Mouse (Mus musculus) limb, embryonic 11.5 days (tissue): ENCODE results near the gene Echdc3. TPM values are rescaled to one million over a fixed set of nuclear protein-coding genes. Genes with fewer than 3 reads are reported as not detected.

Source experiments
- ATAC-seq: fragments of 200-750 bp; cut with Nextera tagmentation; 2 replicates; pipeline ENCODE4 v1.8.0; 2017; ENCODE audit warnings: low read depth; ENCODE audit not compliant: insufficient number of reproducible peaks, low FRiP score, low TSS enrichment
- DNase-seq: peaks from one replicate; pipeline ENCODE4 v3.0.0-alpha.2; 2015; ENCODE audit warnings: low spot score
- H3K27ac ChIP-seq: fragments of 300-500 bp; sonication (generic); replicated peaks from 2 replicates; pipeline ENCODE4 v1.5.1; 2014; ENCODE audit warnings: low read depth, mild to moderate bottlenecking, low read length
- H3K27me3 ChIP-seq: fragments of 300-500 bp; sonication (generic); 2 replicates; pipeline ENCODE4 v1.6.1; 2014; ENCODE audit warnings: mild to moderate bottlenecking, low read length, mixed read lengths; ENCODE audit not compliant: control insufficient read depth, insufficient read depth
- H3K36me3 ChIP-seq: fragments of 300-500 bp; sonication (generic); 2 replicates; pipeline ENCODE4 v1.6.1; 2014; ENCODE audit warnings: mild to moderate bottlenecking, low read length, moderate library complexity, mixed read lengths; ENCODE audit not compliant: control insufficient read depth, insufficient read depth
- H3K4me1 ChIP-seq: fragments of 300-500 bp; sonication (generic); 2 replicates; pipeline ENCODE4 v1.6.1; 2014; ENCODE audit warnings: low read length, mixed read lengths; ENCODE audit not compliant: control insufficient read depth, insufficient read depth
- H3K4me2 ChIP-seq: fragments of 300-500 bp; sonication (generic); 2 replicates; pipeline ENCODE4 v1.6.1; 2014; ENCODE audit warnings: low read depth, mild to moderate bottlenecking, moderate library complexity; ENCODE audit not compliant: severe bottlenecking
- H3K4me3 ChIP-seq: fragments of 300-500 bp; sonication (generic); 2 replicates; pipeline ENCODE4 v1.5.1; 2014; ENCODE audit warnings: low read depth, low read length
- H3K9ac ChIP-seq: fragments of 300-500 bp; sonication (generic); 2 replicates; pipeline ENCODE4 v1.6.1; 2014; ENCODE audit warnings: mild to moderate bottlenecking, low read length
- H3K9me3 ChIP-seq: fragments of 300-500 bp; sonication (generic); 2 replicates; pipeline ENCODE4 v1.6.1; 2016; ENCODE audit warnings: low read length; ENCODE audit not compliant: control insufficient read depth
- WGBS: fragments of 180-500 bp; shearing (Covaris S2); extraction: QIAGEN DNeasy Blood & Tissue Kit; methylation state at CpG from one replicate; pipeline ENCODE4 v1.1.7; 2014; 5-methylcytosine and 5-hydroxymethylcytosine counted together
- polyA plus RNA-seq: library from polyadenylated mRNA; unstranded; fragments of >200 nt; fragmentation: Nextera tagmentation; extraction: Ambion mirVana; gene quantifications from 2 replicates; pipeline ENCODE4 v1.2.1, GENCODE M21; 2014

Echdc3 gene
- polyA plus RNA-seq, 1 experiment from 2014 or later = 2.7 TPM

GRCm38 (mm10) chr2:6255402-6255988 is 42.7 kb upstream of the Echdc3 start:
- WGBS = 92% methylated on average over 5 of the region's 5 CpGs
- no peak overlapping the region for H3K9ac ChIP-seq
- no peak overlapping the region for H3K4me3 ChIP-seq
- no peaks in the 10 kb centered on the region for H3K36me3 ChIP-seq
- no peaks in the 10 kb centered on the region; the same call in 1 of the 2 replicates for H3K9me3 ChIP-seq
- no peaks in the 10 kb centered on the region for H3K27me3 ChIP-seq
- ATAC-seq (no peak), DNase-seq (no peak)
- H3K4me1 ChIP-seq = 0 out of 2 replicates have a peak, but pooled peaks cover 2% of the 10 kb centered on the region
- no peak overlapping the region for H3K4me2 ChIP-seq
- no peak overlapping the region for H3K27ac ChIP-seq

GRCm38 (mm10) chr2:6252491-6252890 is 39.7 kb upstream of the Echdc3 start:
- DNase-seq (no peak), ATAC-seq (no peak)
- Histone ChIP-seq H3K4me1 (0 out of 2 replicates have a peak, but pooled peaks cover 2% of the 10 kb centered on the region), H3K27ac (no peak overlapping the region), H3K9ac (no peak overlapping the region), H3K9me3 (no peaks in the 10 kb centered on the region; the same call in 1 of the 2 replicates), H3K27me3 (no peaks in the 10 kb centered on the region), H3K36me3 (no peaks in the 10 kb centered on the region), H3K4me3 (no peak overlapping the region), H3K4me2 (no peak overlapping the region)
- WGBS = 82% methylated on average over 3 of the region's 3 CpGs

- ATAC-seq = no peak
- no peaks in the 10 kb centered on the region; the same call in 1 of the 2 replicates for H3K9me3 ChIP-seq
- H3K27me3 ChIP-seq = no peaks in the 10 kb centered on the region
- H3K9ac ChIP-seq = no peak overlapping the region
- H3K4me1 ChIP-seq = no peaks in the 10 kb centered on the region
- no peak overlapping the region for H3K4me2 ChIP-seq
- no peaks in the 10 kb centered on the region for H3K36me3 ChIP-seq
- DNase-seq = no peak
- WGBS = 74% methylated on average over 3 of the region's 3 CpGs
- H3K4me3 ChIP-seq = no peak overlapping the region
- no peak overlapping the region for H3K27ac ChIP-seq
Observed at GRCm38 (mm10) chr2:6251076-6251496, 38.3 kb upstream of the Echdc3 start.

GRCm38 (mm10) chr2:6241446-6241845 is 28.6 kb upstream of the Echdc3 start:
- Histone ChIP-seq H3K27ac (no peak overlapping the region), H3K4me1 (no peaks in the 10 kb centered on the region), H3K36me3 (no peaks in the 10 kb centered on the region), H3K27me3 (no peaks in the 10 kb centered on the region), H3K9ac (no peak overlapping the region), H3K9me3 (no peaks in the 10 kb centered on the region), H3K4me2 (no peak overlapping the region), H3K4me3 (no peak overlapping the region)
- no peak for DNase-seq
- 91% methylated on average over 5 of the region's 5 CpGs for WGBS
- ATAC-seq = no peak

GRCm38 (mm10) chr2:6240072-6240471 is 27.2 kb upstream of the Echdc3 start:
- 64% methylated on average over 1 of the region's 1 CpGs for WGBS
- no peaks in the 10 kb centered on the region for H3K4me1 ChIP-seq

GRCm38 (mm10) chr2:6239333-6239732 is 26.5 kb upstream of the Echdc3 start:
- H3K27ac ChIP-seq = no peak overlapping the region
- ATAC-seq (0 out of 2 replicates have a peak, but pooled peaks have one; percentile 67), DNase-seq (no peak)
- no peaks in the 10 kb centered on the region for H3K36me3 ChIP-seq
- no peak overlapping the region for H3K4me2 ChIP-seq
- no peaks in the 10 kb centered on the region for H3K4me1 ChIP-seq
- no peaks in the 10 kb centered on the region for H3K9me3 ChIP-seq
- 73% methylated on average over 4 of the region's 4 CpGs for WGBS
- no peaks in the 10 kb centered on the region for H3K27me3 ChIP-seq
- H3K9ac ChIP-seq = no peak overlapping the region
- H3K4me3 ChIP-seq = no peak overlapping the region

More at GRCm38 (mm10) chr2:6240072-6240471, 27.2 kb upstream of the Echdc3 start:
- H3K9me3 ChIP-seq = no peaks in the 10 kb centered on the region
- no peak overlapping the region for H3K4me3 ChIP-seq
- no peak overlapping the region for H3K4me2 ChIP-seq
- DNase-seq (no peak), ATAC-seq (no peak)
- H3K27me3 ChIP-seq = no peaks in the 10 kb centered on the region
- H3K27ac ChIP-seq = no peak overlapping the region
- no peaks in the 10 kb centered on the region for H3K36me3 ChIP-seq
- no peak overlapping the region for H3K9ac ChIP-seq

GRCm38 (mm10) chr2:6238679-6239078 is 25.8 kb upstream of the Echdc3 start:
- ATAC-seq = no peak
- Histone ChIP-seq H3K4me2 (no peak overlapping the region), H3K4me1 (no peaks in the 10 kb centered on the region), H3K27me3 (no peaks in the 10 kb centered on the region), H3K9me3 (no peaks in the 10 kb centered on the region), H3K4me3 (no peak overlapping the region), H3K27ac (no peak overlapping the region), H3K9ac (no peak overlapping the region), H3K36me3 (no peaks in the 10 kb centered on the region)
- no peak for DNase-seq
- whole genome bisulfite sequencing = 66% methylated on average over 2 of the region's 2 CpGs

GRCm38 (mm10) chr2:6238244-6238643 is 25.4 kb upstream of the Echdc3 start:
- Histone ChIP-seq H3K36me3 (no peaks in the 10 kb centered on the region), H3K27me3 (no peaks in the 10 kb centered on the region), H3K4me3 (no peak overlapping the region), H3K9ac (no peak overlapping the region), H3K27ac (no peak overlapping the region), H3K4me2 (no peak overlapping the region), H3K4me1 (no peaks in the 10 kb centered on the region), H3K9me3 (no peaks in the 10 kb centered on the region)
- DNase-seq (no peak), ATAC-seq (no peak)
- 57% methylated on average over 4 of the region's 4 CpGs for WGBS

- no peaks in the 10 kb centered on the region for H3K27me3 ChIP-seq
- no peaks in the 10 kb centered on the region for H3K9me3 ChIP-seq
- no peak overlapping the region for H3K9ac ChIP-seq
- no peaks in the 10 kb centered on the region for H3K36me3 ChIP-seq
- DNase-seq (no peak), ATAC-seq (no peak)
- H3K4me2 ChIP-seq = no peak overlapping the region
- no peak overlapping the region for H3K27ac ChIP-seq
- H3K4me3 ChIP-seq = no peak overlapping the region
- no peaks in the 10 kb centered on the region for H3K4me1 ChIP-seq
- WGBS = 77% methylated on average over 6 of the region's 6 CpGs
Observed at GRCm38 (mm10) chr2:6233353-6233752, 20.5 kb upstream of the Echdc3 start.
